Mouse (Mus musculus) liver, adult 2 months (tissue): Measurements from ENCODE around the gene Calhm3.

Experiments used
- CTCF ChIP-seq: fragments of 200-500 bp; IDR thresholded peaks from 2 replicates; pipeline ENCODE4 v1.5.1; 2011; ENCODE audit warnings: low read depth, low read length, control low read depth
- POLR2A ChIP-seq: fragments of 200-500 bp; IDR thresholded peaks from 2 replicates; pipeline ENCODE4 v1.6.1; 2011; ENCODE audit warnings: low read length, control low read depth; ENCODE audit not compliant: insufficient read depth; ENCODE audit errors: extremely low read depth

DNA sequence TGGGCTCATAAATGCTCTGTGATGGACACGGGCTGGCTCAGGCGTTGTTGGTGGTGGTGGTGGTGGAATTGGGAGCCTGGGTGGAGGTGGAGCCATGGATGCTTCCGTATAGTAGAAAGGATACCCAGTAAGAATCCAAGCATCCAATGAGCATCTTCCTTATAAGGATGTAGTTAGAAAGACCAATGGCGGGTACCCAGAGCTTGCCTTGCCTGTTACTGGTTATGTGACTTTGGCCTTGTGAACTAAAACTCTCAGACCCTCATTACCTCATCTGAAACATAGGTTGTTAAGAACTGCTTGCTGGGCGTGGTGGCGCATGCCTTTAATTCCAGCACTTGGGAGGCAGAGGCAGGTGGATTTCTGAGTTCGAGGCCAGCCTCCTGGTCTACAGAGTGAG, 3.8 kb downstream of the Calhm3 start:
- no peak for TF ChIP-seq POLR2A
- no peak for TF ChIP-seq CTCF
